Mouse (Mus musculus): ENCODE results near the gene Ranbp2.

DNA sequence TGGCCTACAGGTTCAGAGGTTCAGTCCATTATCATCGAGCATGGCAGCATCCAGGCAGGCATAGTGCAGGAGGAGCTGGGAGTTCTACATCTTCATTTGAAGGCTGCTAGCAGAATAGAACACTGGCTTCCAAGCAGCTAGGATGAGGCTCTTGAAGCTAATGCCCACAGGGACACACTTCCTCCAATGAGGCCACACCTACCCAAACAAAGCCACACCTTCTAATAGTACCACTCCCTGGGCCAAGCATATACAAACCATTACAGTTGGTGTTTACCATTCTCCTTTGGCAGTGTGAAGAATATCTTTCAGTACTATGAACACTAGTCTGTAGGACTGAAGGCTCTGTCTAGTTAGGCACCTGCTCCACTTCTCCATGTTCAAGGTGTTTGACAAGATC lies 13.2 kb downstream of the Ranbp2 start:
- TF ChIP-seq POLR2A (IDR thresholded peaks at IDR 0.05; ENCODE audit: borderline replicate concordance, extremely low read depth, insufficient read depth, insufficient read length, poor library complexity, severe bottlenecking) = no peak
- no peak for TF ChIP-seq CTCF (IDR thresholded peaks at IDR 0.05; ENCODE audit: borderline replicate concordance, extremely low read depth, insufficient read depth, insufficient read length)

Measured in brain, embryonic 14.5 days (tissue).